Mouse (Mus musculus) embryonic facial prominence, embryonic 11.5 days (tissue): ENCODE data around the gene Fat1. TPM values are rescaled to one million over a fixed set of nuclear protein-coding genes. Genes with fewer than 3 reads are reported as not detected.

Experiments used
- ATAC-seq: fragments of 200-750 bp; cut with Nextera tagmentation; replicated peaks from 2 replicates; pipeline ENCODE4 v1.8.0; 2017; ENCODE audit warnings: low read depth; ENCODE audit not compliant: insufficient number of reproducible peaks, low FRiP score, low TSS enrichment
- DNase-seq: peaks from one replicate; pipeline ENCODE4 v3.0.0-alpha.2; 2015; ENCODE audit warnings: low spot score
- H3K27ac ChIP-seq: fragments of 300-500 bp; sonication (generic); replicated peaks from 2 replicates; pipeline ENCODE4 v1.5.1; 2014; ENCODE audit warnings: mild to moderate bottlenecking, low read depth, low read length, control low read depth
- H3K27me3 ChIP-seq: fragments of 300-500 bp; sonication (generic); 2 replicates; pipeline ENCODE4 v1.6.1; 2014; ENCODE audit warnings: mild to moderate bottlenecking, low read length, moderate library complexity, mixed read lengths; ENCODE audit not compliant: control insufficient read depth, insufficient read depth
- H3K36me3 ChIP-seq: fragments of 300-500 bp; sonication (generic); replicated peaks from 2 replicates; pipeline ENCODE4 v1.6.1; 2014; ENCODE audit warnings: low read depth, mild to moderate bottlenecking, low read length, moderate library complexity, mixed read lengths; ENCODE audit not compliant: control insufficient read depth, insufficient read depth
- H3K4me1 ChIP-seq: fragments of 300-500 bp; sonication (generic); 2 replicates; pipeline ENCODE4 v1.6.1; 2014; ENCODE audit warnings: low read length, mixed read lengths; ENCODE audit not compliant: control insufficient read depth, insufficient read depth
- H3K4me2 ChIP-seq: fragments of 300-500 bp; sonication (generic); 2 replicates; pipeline ENCODE4 v1.6.1; 2014; ENCODE audit warnings: low read depth, mild to moderate bottlenecking, control low read depth, low read length, moderate library complexity
- H3K4me3 ChIP-seq: fragments of 300-500 bp; sonication (generic); 2 replicates; pipeline ENCODE4 v1.5.1; 2014; ENCODE audit warnings: low read depth, low read length, control low read depth
- H3K9ac ChIP-seq: fragments of 300-500 bp; sonication (generic); replicated peaks from 2 replicates; pipeline ENCODE4 v1.6.1; 2014; ENCODE audit warnings: mild to moderate bottlenecking, control low read depth, low read length
- H3K9me3 ChIP-seq: fragments of 300-500 bp; sonication (generic); replicated peaks from 2 replicates; pipeline ENCODE4 v1.6.1; 2016; ENCODE audit warnings: mild to moderate bottlenecking, low read length, inconsistent platforms, mixed read lengths; ENCODE audit not compliant: control insufficient read depth
- WGBS: fragments of 180-500 bp; shearing (Covaris S2); extraction: QIAGEN DNeasy Blood & Tissue Kit; methylation state at CpG from one replicate; pipeline ENCODE4 v1.1.7; 2014; 5-methylcytosine and 5-hydroxymethylcytosine counted together
- polyA plus RNA-seq: library from polyadenylated mRNA; unstranded; fragments of >200 nt; fragmentation: Nextera tagmentation; extraction: Ambion mirVana; gene quantifications from 2 replicates; pipeline ENCODE4 v1.2.1, GENCODE M21; 2014

Fat1 gene
- polyA plus RNA-seq, 1 experiment from 2014 or later = 34.4 TPM

GRCm38 (mm10) chr8:44967521-44968039, 32.3 kb downstream of the Fat1 start:
- H3K27me3 ChIP-seq = no peaks in the 10 kb centered on the region
- H3K27ac ChIP-seq = no peak overlapping the region
- H3K36me3 ChIP-seq = no peaks in the 10 kb centered on the region
- H3K4me3 ChIP-seq = no peak overlapping the region
- peaks cover 7% of the 10 kb centered on the region; the same call in 1 of the 2 replicates for H3K4me1 ChIP-seq
- H3K4me2 ChIP-seq = no peak overlapping the region
- H3K9me3 ChIP-seq = no peaks in the 10 kb centered on the region
- DNase-seq (no peak), ATAC-seq (no peak)
- WGBS = 90% methylated on average over 8 of the region's 8 CpGs
- no peak overlapping the region for H3K9ac ChIP-seq

- DNase-seq (no peak), ATAC-seq (no peak)
Measured at GRCm38 (mm10) chr8:44970093-44970492, 34.8 kb downstream of the Fat1 start.

GRCm38 (mm10) chr8:44971346-44971745, 36.1 kb downstream of the Fat1 start:
- Histone ChIP-seq H3K27ac (no peak overlapping the region), H3K9me3 (no peaks in the 10 kb centered on the region), H3K4me3 (no peak overlapping the region), H3K4me2 (no peak overlapping the region), H3K27me3 (no peaks in the 10 kb centered on the region), H3K4me1 (peaks cover 7% of the 10 kb centered on the region; the same call in 1 of the 2 replicates), H3K9ac (no peak overlapping the region), H3K36me3 (no peaks in the 10 kb centered on the region)
- DNase-seq = no peak
- ATAC-seq = no peak
- WGBS = 21% methylated on average over 6 of the region's 6 CpGs

More at GRCm38 (mm10) chr8:44970093-44970492, 34.8 kb downstream of the Fat1 start:
- Histone ChIP-seq H3K4me1 (peaks cover 7% of the 10 kb centered on the region; the same call in 1 of the 2 replicates), H3K4me3 (no peak overlapping the region), H3K9ac (no peak overlapping the region), H3K4me2 (no peak overlapping the region), H3K27me3 (no peaks in the 10 kb centered on the region), H3K9me3 (no peaks in the 10 kb centered on the region), H3K27ac (no peak overlapping the region), H3K36me3 (no peaks in the 10 kb centered on the region)
- 39% methylated on average over 12 of the region's 12 CpGs for WGBS

- H3K27me3 ChIP-seq = no peaks in the 10 kb centered on the region
- WGBS = 20% methylated on average over 5 of the region's 5 CpGs
- H3K36me3 ChIP-seq = no peaks in the 10 kb centered on the region
- no peak for DNase-seq
- H3K4me3 ChIP-seq = no peak overlapping the region
- no peaks in the 10 kb centered on the region for H3K9me3 ChIP-seq
- no peak overlapping the region for H3K27ac ChIP-seq
- peaks cover 7% of the 10 kb centered on the region; the same call in 1 of the 2 replicates for H3K4me1 ChIP-seq
- no peak for ATAC-seq
- H3K9ac ChIP-seq = no peak overlapping the region
- H3K4me2 ChIP-seq = no peak overlapping the region
Measured at GRCm38 (mm10) chr8:44971964-44972363, 36.7 kb downstream of the Fat1 start.

- 25% methylated on average over 9 of the region's 9 CpGs for whole genome bisulfite sequencing
- no peak overlapping the region for H3K27ac ChIP-seq
- no peak for ATAC-seq
Measured at GRCm38 (mm10) chr8:44975113-44975512, 39.9 kb downstream of the Fat1 start.

GRCm38 (mm10) chr8:44975654-44976053, 40.4 kb downstream of the Fat1 start:
- no peaks in the 10 kb centered on the region for H3K36me3 ChIP-seq
- peaks cover 7% of the 10 kb centered on the region; the same call in 1 of the 2 replicates for H3K4me1 ChIP-seq
- H3K9me3 ChIP-seq = no peaks in the 10 kb centered on the region
- no peak overlapping the region for H3K9ac ChIP-seq
- no peaks in the 10 kb centered on the region for H3K27me3 ChIP-seq
- H3K4me2 ChIP-seq = no peak overlapping the region
- no peak overlapping the region for H3K4me3 ChIP-seq
- no peak overlapping the region for H3K27ac ChIP-seq
- ATAC-seq = no peak
- DNase-seq = no peak
- WGBS = 79% methylated on average over 4 of the region's 4 CpGs

More at GRCm38 (mm10) chr8:44975113-44975512, 39.9 kb downstream of the Fat1 start:
- Histone ChIP-seq H3K27me3 (no peaks in the 10 kb centered on the region), H3K9me3 (no peaks in the 10 kb centered on the region), H3K4me2 (no peak overlapping the region), H3K36me3 (no peaks in the 10 kb centered on the region), H3K9ac (no peak overlapping the region), H3K4me3 (no peak overlapping the region), H3K4me1 (peaks cover 7% of the 10 kb centered on the region; the same call in 1 of the 2 replicates)
- DNase-seq = no peak

- Histone ChIP-seq H3K27ac (no peak overlapping the region), H3K9ac (no peak overlapping the region), H3K4me1 (no peaks in the 10 kb centered on the region), H3K9me3 (no peaks in the 10 kb centered on the region), H3K4me2 (no peak overlapping the region), H3K36me3 (no peaks in the 10 kb centered on the region), H3K4me3 (no peak overlapping the region), H3K27me3 (no peaks in the 10 kb centered on the region)
- ATAC-seq = no peak
- 89% methylated on average over 9 of the region's 9 CpGs for WGBS
- no peak for DNase-seq
Measured at GRCm38 (mm10) chr8:44978622-44979021, 43.4 kb downstream of the Fat1 start.

- ATAC-seq (no peak), DNase-seq (no peak)
- H3K27me3 ChIP-seq = no peaks in the 10 kb centered on the region
- no peak overlapping the region for H3K4me2 ChIP-seq
- no peak overlapping the region for H3K4me3 ChIP-seq
- H3K9me3 ChIP-seq = no peaks in the 10 kb centered on the region
- H3K4me1 ChIP-seq = no peaks in the 10 kb centered on the region
- no peak overlapping the region for H3K9ac ChIP-seq
- H3K27ac ChIP-seq = no peak overlapping the region
- H3K36me3 ChIP-seq = no peaks in the 10 kb centered on the region
- WGBS = 21% methylated on average over 6 of the region's 6 CpGs
Measured at GRCm38 (mm10) chr8:44979245-44979644, 44.0 kb downstream of the Fat1 start.
